Mouse (Mus musculus) frontal cortex, postnatal 36 days (tissue): Measurements from ENCODE around the gene Adora1.

Source experiments
- DNase-seq, 2 experiments: peaks; one replicate each; pipeline ENCODE4 v3.0.0; 2022; ENCODE audit warnings: low spot score in 2 of 2

The Adora1 gene

GRCm38 (mm10) chr1:134193674-134194197, 41.5 kb downstream of the Adora1 start:
- DNase-seq: no peak

DNA sequence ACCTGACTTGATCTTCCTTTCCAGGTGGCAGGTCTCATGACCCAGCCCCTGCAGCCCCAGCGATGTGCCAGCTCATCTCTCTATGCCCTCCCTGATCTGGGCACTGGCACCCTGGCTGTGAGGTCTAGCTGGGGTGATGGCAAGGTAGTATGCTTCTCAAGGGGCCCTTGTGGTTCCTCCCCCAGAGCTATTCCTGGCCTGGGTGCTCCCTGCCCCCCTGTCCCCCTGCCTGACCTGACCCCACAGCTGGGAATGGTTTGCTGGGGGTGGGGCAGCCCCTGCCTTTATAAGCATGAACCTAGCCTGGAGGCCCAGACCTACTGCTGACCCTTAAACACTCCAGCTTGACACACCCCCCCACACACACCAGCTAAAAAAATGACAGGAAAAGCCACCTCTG, 42.1 kb downstream of the Adora1 start, which contains the start of gene Mybph:
TSS of gene Mybph (plus strand) at position 323 of the 400 bp plus-strand sequence.
- no peak for DNase-seq

- DNase-seq: no peak
Measured at GRCm38 (mm10) chr1:134192024-134192423, 43.2 kb downstream of the Adora1 start.

DNA sequence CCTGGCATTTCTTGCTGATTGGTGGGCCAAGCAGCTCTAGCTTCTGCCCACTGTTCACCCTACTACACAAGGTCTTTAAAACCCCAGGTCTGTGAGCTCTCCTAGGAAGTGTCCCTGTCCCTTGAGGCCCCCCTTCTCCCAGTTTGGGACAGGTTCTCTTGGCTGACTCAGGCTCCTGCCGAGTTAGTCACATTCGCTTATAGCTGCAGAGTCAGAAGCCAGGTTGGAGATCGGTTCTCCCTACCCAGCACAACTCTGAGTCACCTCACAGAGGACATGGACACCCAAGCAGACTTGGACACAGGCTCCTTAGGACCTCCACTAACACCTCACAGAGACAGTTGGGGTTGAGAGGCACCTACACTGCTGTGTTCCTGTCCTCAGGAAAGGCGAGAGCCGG, 44.0 kb downstream of the Adora1 start:
- no peak for DNase-seq

DNA sequence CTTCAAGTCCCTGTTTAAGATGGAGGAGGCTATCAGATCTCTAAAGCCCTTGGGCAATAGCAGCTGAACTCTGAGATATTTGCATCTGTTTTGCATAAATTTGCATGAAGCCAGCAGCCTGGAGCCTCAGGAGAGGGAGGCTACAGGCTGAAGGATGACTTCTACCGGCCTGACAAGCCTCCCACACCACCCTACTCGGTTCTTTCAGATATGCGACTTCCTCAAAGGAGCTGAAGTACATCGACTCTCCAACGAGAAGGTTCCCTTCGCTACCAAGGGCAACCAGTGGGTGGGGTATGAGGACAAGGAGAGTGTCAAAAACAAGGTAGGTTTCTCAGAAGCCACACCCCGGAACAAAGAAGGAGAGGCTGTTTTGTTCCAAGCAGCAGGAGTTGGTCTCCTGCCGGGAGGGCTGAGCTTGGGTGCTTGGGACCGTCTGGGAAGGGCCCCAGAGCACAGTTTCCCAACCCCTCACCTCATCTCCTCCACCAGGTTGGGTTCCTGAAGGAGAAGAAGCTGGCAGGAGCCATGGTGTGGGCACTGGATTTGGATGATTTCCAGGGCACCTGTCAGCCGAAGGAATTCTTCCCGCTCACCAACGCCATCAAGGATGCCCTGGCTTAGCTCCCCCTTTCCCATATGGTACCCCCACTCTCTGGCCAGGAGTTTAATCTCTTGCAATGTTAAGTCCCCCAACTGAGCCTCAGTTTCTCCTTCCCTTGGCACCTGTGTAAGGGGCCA, 46.1 kb downstream of the Adora1 start:
- no peak for DNase-seq

DNA sequence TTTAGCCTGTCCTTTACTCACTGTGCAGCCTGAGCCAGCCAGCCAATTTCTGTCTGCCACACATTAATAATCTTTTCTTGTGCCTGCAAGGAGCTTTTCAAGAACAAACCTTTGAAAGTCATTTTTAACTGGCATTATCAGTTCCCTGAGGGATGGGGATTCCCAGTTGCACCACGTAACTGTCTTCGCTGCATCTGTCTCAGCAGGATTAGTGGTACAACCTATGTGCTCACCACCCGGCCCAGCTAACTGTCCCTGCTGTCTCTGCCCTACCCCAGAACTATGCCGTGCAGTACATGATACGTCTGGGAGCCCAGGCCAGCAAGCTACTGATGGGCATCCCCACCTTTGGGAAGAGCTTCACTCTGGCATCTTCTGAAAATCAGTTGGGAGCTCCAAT, 47.0 kb downstream of the Adora1 start:
- no peak for DNase-seq

- no peak for DNase-seq
Measured at GRCm38 (mm10) chr1:134184089-134184488, 51.1 kb downstream of the Adora1 start.

- DNase-seq: no peak
Measured at GRCm38 (mm10) chr1:134182025-134182424, 53.2 kb downstream of the Adora1 start, which contains the start of gene Chil1. Chil1 (plus strand) TSS chr1:134182176.

- DNase-seq: no peak
Measured at GRCm38 (mm10) chr1:134177976-134178375, 57.3 kb downstream of the Adora1 start.

- no peak for DNase-seq
Measured at GRCm38 (mm10) chr1:134173081-134173480, 62.1 kb downstream of the Adora1 start.

DNA sequence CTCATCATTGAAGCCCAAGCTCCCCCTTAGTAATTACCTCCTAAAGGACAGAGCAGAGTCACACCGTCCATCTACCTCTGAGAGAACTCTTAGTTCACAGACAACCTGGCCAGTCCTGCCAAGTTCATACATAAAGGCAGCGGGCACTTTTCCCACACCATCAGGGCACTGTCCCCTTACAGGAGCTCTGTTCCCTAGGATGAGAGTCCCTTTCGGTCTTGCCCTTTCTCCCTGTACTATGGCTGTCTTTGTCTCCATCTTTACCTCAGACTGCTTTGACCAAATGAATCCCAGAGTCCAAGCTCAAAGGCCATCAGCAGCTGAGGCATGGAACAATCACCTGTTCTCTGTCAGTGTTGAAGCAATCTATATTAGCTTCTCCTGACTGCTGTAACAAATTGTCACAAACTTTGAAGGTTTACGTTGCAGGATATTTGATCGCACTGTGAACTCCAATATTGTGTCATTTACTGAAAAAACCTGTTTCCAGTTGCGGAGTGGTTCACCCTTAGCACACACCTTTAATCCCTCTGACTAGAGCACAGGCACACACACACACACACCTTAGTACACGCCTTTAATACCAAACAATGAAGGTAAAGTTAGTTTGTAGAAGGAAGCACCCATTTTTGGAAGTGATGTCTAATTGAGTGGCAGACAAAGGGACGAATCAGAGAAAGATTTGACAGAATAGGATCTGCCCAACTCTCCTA, 66.1 kb downstream of the Adora1 start:
- no peak for DNase-seq

GRCm38 (mm10) chr1:134168567-134168966, 66.7 kb downstream of the Adora1 start:
- DNase-seq: no peak

GRCm38 (mm10) chr1:134167416-134168305, 67.6 kb downstream of the Adora1 start:
- DNase-seq: no peak

DNA sequence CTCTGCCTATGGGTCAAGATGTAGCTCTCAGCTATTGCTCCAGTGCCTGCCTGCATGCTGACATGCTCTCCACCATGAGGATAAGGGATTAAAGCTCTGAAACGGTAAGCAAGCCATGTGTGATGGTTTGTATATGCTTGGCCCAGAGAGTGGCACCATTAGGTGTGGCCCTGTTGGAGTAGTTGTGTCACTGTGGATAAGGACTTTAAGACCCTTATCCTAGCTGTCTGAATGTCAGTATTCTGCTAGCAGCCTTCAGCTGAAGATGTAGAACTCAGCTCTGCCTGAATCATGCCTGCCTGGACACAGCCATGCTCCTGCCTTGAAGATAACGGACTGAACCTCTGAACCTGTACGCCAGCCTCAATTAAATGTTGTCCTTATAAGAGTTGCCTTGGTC, 68.7 kb downstream of the Adora1 start:
- no peak for DNase-seq

DNA sequence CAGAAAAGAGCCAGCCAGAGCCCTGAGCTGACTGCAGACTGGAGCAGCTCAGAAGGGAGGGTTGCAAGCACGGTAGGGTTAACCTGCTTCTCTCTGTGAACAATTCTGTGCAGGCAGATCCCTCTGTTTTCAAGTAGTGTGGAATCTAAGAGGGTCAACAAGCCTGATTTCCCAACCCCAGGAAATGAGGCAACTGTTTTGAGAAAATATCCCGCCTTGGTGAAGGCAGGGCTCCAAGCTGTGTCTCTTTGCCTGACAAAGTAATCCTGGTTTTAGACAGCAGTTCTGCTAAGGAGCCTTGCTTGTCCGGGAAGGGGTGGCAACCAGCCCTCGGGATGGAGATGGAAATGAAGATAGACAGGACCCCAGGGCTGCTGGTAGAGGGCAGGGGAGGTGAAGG, 70.8 kb downstream of the Adora1 start:
- no peak for DNase-seq

GRCm38 (mm10) chr1:134163476-134163875, 71.8 kb downstream of the Adora1 start:
- DNase-seq: no peak

GRCm38 (mm10) chr1:134162510-134163225, 72.6 kb downstream of the Adora1 start:
- DNase-seq: no peak

DNA sequence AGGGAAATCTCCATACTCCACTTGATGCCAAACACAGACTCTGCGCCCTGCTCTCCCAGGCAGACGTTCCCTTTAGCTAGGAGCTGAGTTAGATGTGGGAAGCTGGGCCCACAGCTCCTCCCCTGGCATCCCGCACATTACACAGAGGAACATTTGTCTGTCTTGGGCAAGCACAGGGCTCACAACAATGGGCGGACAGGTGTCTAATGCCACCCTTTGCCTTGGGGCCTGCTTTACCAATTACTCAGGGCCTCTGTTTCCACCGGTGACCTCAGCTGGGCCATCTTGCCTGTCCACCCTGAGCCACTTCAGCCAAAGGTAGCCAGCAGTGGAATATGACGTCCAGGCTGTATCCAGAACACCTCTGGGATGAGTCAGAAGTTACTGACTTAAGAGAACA, 73.8 kb downstream of the Adora1 start:
- no peak for DNase-seq

DNA sequence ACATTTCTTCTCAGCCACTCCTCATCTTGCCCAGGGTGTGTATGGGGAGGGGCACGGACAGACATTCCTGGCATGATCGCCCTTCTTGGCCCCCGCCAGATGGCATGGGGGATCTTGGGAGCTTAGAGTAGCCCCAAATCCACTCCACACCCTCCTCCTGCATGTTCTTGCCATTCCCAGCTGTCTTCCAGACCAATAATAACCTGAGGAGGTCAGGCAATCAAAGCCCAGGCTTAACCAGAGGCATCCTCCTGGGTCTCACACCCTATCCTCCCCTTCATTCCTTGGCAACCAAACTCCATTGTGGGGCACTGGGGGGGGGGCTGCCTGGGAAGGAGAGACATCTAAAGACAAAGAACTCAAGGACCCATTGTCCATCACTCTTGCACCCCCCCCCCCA, 74.8 kb downstream of the Adora1 start:
- no peak for DNase-seq

GRCm38 (mm10) chr1:134154655-134155054, 80.6 kb downstream of the Adora1 start:
- DNase-seq: no peak

GRCm38 (mm10) chr1:134154121-134154520, 81.1 kb downstream of the Adora1 start:
- no peak for DNase-seq
